Mouse (Mus musculus): ENCODE results near the gene Prkg1.

DNA sequence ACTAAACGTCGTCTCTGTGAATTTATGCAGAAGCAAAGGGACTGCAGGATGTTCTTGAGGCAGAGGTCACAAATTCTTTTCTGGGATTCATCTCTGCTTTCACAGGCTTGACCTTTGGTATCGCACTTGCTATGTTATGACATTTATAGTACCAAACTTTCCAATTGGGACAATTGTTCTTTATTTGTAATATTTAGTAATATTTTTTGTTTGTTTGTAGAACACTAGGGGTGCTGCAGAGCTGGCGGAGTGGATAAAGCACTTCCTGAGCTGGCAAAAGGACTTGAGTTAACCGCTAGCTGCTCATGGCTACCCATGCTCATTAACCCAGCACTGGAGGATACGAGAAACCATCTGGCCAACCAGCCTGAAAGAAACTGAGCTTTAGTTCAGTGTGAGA, 49.9 kb downstream of the Prkg1 start:
- TF ChIP-seq MAFK (IDR thresholded peaks at IDR 0.05; ENCODE audit: borderline replicate concordance, low read depth, low read length), result no peak
- TF ChIP-seq EP300 (IDR thresholded peaks at IDR 0.05; ENCODE audit: low read depth in 1 of 2, low read length in 2 of 2), result no peak
- no peak for TF ChIP-seq NELFE (IDR thresholded peaks at IDR 0.05; ENCODE audit: low read depth, low read length)

All from MEL (cell line).